Mouse (Mus musculus) B cell, adult 67 days (primary cell): Measurements from ENCODE around the gene Luc7l3. TPM values are rescaled to one million over a fixed set of nuclear protein-coding genes. Genes with fewer than 3 reads are reported as not detected.

Experiments
- total RNA-seq, 2 experiments: library from RNA; stranded (reverse); gene quantifications; 4 replicates each; pipeline ENCODE4 v1.2.4; 2023

Gene Luc7l3
- 100 to 1,000 TPM; 101 to 104 TPM for total RNA-seq

DNA sequence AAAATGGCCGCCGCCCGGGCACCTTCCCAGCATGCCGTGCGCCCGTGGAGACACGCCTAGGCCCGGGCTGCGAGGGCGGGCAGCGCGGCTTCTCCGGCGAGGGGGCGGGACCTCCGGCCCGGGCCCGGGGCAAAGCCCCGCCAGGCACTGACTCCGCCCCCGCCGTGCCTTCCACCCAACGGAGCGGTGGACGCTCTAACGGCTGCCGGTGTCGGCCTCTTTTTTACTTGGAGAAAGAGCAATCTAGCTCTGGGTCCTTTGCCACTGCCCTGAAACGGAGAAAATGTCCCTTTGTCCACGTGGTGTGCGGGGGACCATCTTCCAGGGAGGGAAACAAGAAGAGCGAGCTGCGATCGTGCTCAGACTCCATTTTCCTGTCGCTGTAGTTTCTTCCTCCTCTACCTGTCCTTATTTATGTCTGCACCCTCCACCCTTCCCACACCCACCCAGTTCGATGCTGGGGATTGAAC, at the start of gene Luc7l3:
Gene Luc7l3, minus strand, starts transcription at position 58 of the 470 bp plus-strand sequence.

DNA sequence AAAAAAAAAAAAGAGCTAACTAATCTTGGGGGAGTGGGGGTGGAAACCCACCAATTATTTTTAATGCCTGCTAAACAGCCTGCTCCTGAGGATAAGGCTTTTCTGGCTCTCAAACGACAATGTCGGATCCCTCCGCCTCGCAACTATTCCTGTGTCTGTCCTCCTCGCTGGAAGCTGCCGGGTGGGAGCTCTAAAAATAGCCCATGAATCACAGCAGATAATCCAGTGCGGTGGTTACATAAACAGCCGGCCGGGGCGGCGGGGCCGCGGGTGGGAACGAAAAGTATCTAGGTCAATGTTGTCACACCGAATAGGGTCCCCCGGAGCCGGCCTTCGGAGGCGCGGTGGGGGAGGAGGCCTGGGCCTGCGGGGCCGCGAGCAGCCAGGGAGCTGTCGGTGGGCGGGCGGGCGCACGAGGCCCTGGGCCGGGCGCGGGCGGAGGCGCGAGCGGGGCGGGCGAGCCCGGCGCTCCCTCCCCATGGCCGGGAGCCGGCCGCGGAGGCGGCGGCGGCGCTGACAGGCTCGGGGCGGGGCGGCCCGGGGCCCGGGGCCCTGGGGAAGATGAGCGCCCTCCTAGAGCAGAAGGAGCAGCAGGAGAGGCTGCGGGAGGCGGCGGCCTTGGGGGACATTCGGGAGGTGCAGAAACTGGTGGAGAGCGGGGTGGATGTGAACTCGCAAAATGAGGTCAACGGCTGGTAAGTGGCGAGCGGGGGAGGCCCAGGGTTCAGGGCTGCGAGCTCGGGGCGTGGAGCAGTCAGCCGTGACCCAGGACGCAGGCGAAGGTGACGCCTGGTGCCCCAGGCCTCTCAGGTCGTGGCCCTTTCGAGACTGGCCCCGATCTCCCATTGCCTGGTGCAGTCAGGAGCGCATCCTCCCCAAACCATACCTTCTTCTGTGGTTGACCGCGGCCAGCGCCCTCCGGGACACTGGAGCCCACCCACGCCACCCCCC, 6.2 kb upstream of the Luc7l3 start, which contains the start of gene Ankrd40:
Gene Ankrd40, plus strand, starts transcription at position 309 of the 951 bp plus-strand sequence.

DNA sequence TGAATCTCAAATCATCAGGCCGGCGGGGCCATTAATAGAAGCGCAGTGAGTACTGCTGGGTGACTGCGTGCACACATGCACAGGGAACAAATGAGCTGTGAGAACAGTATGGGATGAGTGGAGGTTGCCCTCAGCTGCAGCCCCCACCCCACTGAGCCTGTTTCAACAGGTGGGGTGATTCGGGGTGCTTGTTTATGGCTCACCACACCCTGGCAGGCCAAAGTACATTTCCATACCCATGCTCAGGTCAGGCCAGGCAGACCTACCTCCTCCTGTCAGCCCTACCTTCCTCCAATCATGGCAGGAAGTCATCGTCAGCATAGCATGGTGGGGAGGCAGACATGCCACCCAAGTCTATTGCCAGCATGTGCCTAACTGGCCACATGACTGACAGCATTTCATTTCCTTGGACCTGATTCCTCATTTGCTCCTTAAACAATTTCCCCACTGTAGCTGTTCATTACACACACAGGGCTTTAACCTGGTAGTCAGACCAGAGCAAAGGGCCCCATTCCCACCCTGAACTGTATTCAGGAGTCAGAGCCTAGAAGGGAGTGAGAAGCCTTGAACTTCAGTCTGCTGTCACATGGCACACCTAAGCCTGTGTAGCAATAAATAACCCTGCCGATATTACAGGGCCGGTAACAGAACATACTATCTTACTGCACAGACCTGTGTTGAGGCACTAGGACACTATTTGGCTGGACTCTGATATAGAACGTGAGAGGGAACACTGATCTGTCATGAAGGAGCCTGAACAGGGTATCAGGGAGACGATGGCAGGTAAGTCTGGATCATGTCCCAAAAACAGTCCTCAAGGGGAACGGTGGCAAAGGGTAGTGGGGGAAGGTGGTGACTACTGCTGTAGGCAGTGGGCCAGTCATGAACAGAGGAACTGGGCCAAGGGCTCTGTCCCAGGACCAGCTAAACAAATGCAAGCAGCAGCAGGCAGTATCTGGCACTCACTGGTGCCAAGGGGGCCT, 40.3 kb downstream of the Luc7l3 start, which contains the start of gene Gm21885:
Gene Gm21885, plus strand, starts transcription at position 675 of the 983 bp plus-strand sequence.

DNA sequence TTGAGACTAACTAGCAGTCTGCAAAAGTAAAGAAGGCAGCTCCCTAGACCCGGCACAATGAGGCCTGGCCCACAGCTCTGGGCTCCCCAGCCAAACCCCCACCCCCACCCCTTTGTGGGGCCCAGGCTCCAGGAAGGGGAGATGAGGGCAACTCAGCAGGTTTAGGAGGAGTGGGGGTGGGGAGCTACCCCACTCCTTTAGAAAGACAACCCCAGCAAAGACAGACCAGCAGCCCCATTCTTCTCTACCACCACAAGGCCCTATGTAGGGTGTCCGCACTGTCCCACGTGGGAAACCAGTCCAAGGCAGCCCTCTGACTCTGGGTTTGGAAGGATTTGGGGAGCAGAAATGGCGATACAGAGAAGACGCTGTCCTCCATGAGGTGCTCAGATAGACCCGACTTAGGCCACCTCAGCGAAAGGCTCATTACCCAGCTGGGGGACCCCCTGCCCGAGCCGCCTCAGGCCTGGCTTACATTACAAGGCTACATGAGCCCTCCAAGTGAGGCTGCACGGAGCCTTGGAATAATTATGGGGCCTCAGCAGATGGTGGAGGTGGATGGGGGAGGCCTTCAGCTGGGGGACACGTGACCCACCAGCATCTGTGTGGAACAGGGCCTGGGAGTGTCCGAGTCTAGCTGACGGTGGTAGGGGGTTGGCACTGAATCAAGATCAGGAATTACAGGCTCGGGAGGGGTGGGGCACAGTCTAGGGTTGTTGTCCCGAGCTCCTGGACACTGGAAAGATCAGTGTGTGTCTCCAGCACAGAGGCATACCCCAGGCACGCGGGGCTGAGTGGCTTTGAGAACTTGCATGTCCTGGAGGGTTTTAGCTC, 75.6 kb downstream of the Luc7l3 start, which contains the start of gene Wfikkn2:
Gene Wfikkn2, minus strand, starts transcription at position 51 of the 834 bp plus-strand sequence.

Other genes with a start within 250 kb of the Luc7l3 start
- gene Tob1, start 110.5 kb downstream of the Luc7l3 start, total RNA-seq = 10 to 100 TPM; 28.9 to 35.3 TPM
- not detected for gene Wfikkn2, start 76.0 kb downstream of the Luc7l3 start, total RNA-seq
- not detected for gene Gm21885, start 40.1 kb downstream of the Luc7l3 start, total RNA-seq
- gene Ankrd40, start 6.0 kb upstream of the Luc7l3 start, total RNA-seq = 10 to 100 TPM; 59.0 to 64.9 TPM
- gene Abcc3, start 71.0 kb upstream of the Luc7l3 start, total RNA-seq = under 1 TPM; 0.62 to 0.96 TPM
- not detected for gene Cacna1g, start 152.2 kb upstream of the Luc7l3 start, total RNA-seq
- not detected for gene Spata20, start 164.2 kb upstream of the Luc7l3 start, total RNA-seq
- not detected for gene Epn3, start 178.0 kb upstream of the Luc7l3 start, total RNA-seq
- gene Mycbpap, start 199.8 kb upstream of the Luc7l3 start, total RNA-seq = 1 to 10 TPM in 1 of 2 experiments, not detected in 1; 1.0 TPM
- 1 to 10 TPM; 7.9 to 9.0 TPM for gene Rsad1, start 227.3 kb upstream of the Luc7l3 start, total RNA-seq
- not detected for gene Chad, start 243.1 kb upstream of the Luc7l3 start, total RNA-seq